Mouse (Mus musculus) macrophage (primary cell): ENCODE results near the gene Ern2. TPM values are rescaled to one million over a fixed set of nuclear protein-coding genes. Genes with fewer than 3 reads are reported as not detected.

Source experiments
- H3K27ac ChIP-seq: fragments of 350-480 bp; formaldehyde crosslinking; 2 replicates; pipeline ENCODE4 v1.9.0; 2021
- H3K36me3 ChIP-seq: fragments of 350-480 bp; formaldehyde crosslinking; 2 replicates; pipeline ENCODE4 v1.9.0; 2021; ENCODE audit errors: inconsistent target
- H3K4me3 ChIP-seq: fragments of 350-480 bp; formaldehyde crosslinking; 2 replicates; pipeline ENCODE4 v1.9.0; 2021; ENCODE audit errors: inconsistent target
- H3K79me2 ChIP-seq: fragments of 350-480 bp; formaldehyde crosslinking; 2 replicates; pipeline ENCODE4 v1.9.0; 2021; ENCODE audit errors: inconsistent target
- WGBS: methylation state at CpG from one replicate; pipeline ENCODE4 v1.1.7; 2026; ENCODE audit warnings: inconsistent platforms; ENCODE audit not compliant: missing documents; 5-methylcytosine and 5-hydroxymethylcytosine counted together
- polyA plus RNA-seq: library from polyadenylated mRNA; stranded (reverse); fragments of 250-400 nt; gene quantifications from 3 replicates; pipeline ENCODE4 v1.2.4, GENCODE M21; 2018; ENCODE audit warnings: inconsistent platforms

Ern2 gene
- polyA plus RNA-seq, 1 experiment from 2014 or later = not detected

DNA sequence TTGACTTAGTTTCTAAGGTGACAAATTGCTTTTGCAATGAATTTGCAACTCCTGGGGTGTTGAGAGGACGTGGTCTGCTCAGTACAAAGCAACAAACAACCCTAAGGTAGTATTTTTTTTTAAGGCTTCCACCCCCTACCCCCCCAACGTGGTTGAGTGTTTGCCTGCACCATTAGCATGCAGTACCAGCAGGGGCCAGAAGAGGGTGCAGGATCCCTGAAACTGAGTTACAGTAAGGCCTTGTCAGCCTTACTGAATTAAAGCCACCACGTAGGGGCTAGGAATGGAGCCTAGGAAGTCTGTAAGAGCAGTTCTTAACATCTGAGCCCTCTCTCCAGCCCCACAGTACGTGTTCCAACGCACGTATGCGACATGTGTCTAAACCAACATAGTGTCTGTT is 3.5 kb upstream of the Ern2 start:
- no peaks in the 10 kb centered on the region for H3K36me3 ChIP-seq
- H3K79me2 ChIP-seq = no peaks in the 10 kb centered on the region
- H3K27ac ChIP-seq = no peak overlapping the region
- 48% methylated on average over 7 of the region's 7 CpGs for WGBS
- no peak overlapping the region for H3K4me3 ChIP-seq

DNA sequence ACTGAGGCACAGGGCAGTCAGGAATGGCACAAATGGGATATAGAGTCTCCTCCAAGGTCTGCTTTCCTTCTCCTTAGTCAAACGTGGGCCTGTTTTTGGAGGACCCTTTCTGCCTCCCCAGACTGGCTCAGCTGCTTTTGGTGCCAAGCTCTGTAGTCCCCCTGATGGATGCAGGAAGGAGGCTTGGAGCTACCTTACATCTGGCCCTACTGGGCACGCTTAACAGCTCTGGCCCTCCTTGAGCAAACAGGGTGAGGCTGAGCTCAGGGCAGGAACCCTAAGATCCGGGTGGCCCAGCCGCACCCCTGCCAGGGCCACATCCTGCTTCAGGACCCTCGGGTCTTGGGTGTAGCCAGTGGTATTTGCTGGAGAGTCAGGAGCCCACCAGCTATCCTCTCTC is 1.4 kb downstream of the Ern2 start:
- Histone ChIP-seq H3K4me3 (no peak overlapping the region), H3K79me2 (no peaks in the 10 kb centered on the region), H3K27ac (no peak overlapping the region), H3K36me3 (no peaks in the 10 kb centered on the region)
- 83% methylated on average over 5 of the region's 5 CpGs for WGBS

DNA sequence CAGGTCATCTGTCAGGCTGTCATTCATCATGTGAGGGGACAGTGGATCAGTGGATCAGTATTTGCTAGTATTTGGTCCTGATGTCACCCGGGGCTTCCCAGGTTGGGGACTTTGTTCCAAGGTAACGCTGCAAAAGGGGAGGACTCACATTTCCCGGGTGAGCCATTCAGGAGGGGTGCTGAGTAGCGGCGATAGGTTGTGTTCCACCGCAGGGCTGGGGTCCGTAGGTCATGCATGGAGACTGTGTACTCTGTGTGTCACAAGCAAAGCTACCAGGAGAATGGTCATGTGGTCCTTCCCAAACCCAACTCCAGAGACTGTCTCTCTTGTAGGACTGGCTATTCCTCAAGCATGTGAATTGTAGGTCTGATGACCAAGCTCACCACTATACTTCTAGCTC is 5.3 kb downstream of the Ern2 start:
- no peaks in the 10 kb centered on the region for H3K36me3 ChIP-seq
- H3K4me3 ChIP-seq = no peak overlapping the region
- no peaks in the 10 kb centered on the region for H3K79me2 ChIP-seq
- WGBS = 85% methylated on average over 7 of the region's 7 CpGs
- H3K27ac ChIP-seq = no peak overlapping the region

DNA sequence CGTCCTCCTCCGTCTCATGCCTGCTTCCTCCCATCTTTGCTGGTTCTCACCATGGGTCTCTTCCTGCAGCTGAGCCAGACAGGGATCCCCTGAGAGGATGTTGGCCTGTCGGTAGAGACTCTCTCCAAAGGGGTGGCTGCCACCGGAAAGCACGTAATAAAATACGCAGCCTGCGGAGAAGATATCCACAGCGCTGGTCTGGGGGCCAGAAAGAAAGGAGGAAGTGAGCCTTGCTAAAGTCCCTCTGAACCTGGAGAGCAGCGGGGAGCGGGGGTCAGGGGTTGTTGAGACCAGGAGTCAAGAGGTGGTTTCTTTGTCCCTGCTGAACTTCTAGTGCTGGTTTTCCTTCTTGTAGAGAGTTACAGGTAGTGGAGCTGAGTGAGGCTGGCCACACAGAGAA is 14.4 kb downstream of the Ern2 start:
- Histone ChIP-seq H3K4me3 (no peak overlapping the region), H3K79me2 (no peaks in the 10 kb centered on the region), H3K36me3 (no peaks in the 10 kb centered on the region), H3K27ac (no peak overlapping the region)
- 52% methylated on average over 10 of the region's 10 CpGs for WGBS

DNA sequence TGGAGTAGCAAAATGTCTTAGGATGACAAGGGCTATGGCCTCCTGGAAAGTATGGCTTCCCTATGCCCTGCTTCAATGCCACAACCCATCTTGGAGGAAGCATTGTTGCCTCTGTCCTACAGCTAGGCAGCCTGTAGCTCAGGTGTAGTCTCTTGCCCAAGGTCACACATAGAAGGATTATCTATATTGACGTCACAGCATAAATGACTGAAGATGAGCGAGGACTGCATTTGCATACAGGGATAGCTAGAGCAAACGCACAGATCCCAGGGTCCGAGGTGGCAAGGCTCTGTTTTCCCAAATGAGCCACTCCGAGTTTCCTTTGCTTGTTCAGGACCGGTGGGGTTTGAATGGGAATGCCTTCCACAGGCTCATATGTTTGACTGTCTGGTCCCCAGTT is 15.3 kb downstream of the Ern2 start:
- H3K4me3 ChIP-seq = no peak overlapping the region
- no peaks in the 10 kb centered on the region for H3K79me2 ChIP-seq
- 93% methylated on average over 6 of the region's 6 CpGs for WGBS
- no peak overlapping the region for H3K27ac ChIP-seq
- no peaks in the 10 kb centered on the region for H3K36me3 ChIP-seq

DNA sequence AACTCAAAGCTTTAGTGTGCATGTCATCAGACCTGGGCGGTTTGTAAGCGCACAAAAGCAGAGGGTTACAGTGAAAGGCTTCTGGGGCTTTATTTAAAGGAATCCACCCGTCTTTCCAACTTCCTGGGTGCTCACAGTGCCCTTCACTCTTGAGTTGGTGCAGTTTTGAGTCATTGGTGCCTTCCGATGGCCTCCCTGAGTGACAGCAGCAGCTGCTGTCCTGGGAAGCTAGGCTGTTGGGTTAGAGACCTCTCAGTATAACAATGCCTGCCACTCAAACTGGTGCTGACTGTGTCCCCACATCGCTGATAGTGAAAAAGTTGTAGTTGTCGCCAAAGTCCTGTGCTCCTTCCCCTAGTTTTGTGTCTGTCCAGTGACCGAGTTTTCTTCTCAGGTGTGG is 18.8 kb downstream of the Ern2 start:
- 86% methylated on average over 7 of the region's 7 CpGs for WGBS

DNA sequence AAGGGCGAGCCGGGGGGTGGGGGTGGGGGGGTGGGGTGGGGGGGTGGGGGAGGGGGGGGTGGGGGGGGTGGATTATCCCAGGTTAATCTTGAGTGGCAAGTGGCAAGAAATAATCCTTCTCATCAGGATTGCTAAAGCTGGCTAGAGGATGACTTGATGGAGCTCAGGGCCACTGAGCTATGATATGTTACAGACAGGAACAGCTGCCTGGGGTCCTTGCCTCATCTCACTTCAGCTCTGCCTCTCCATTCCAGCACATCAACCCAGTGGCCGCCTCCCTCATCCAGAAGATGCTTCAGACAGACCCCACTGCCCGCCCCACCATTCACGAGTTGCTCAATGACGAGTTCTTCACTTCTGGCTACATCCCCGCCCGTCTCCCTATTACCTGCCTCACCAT is 22.2 kb downstream of the Ern2 start:
- Histone ChIP-seq H3K4me3 (no peak overlapping the region), H3K27ac (no peak overlapping the region), H3K79me2 (peaks cover 30% of the 10 kb centered on the region), H3K36me3 (no peaks in the 10 kb centered on the region)
- 99% methylated on average over 8 of the region's 8 CpGs for WGBS

More for the DNA sequence above, 18.8 kb downstream of the Ern2 start:
- Histone ChIP-seq H3K4me3 (no peak overlapping the region), H3K36me3 (no peaks in the 10 kb centered on the region), H3K79me2 (peaks cover under 1% of the 10 kb centered on the region; the same call in 1 of the 2 replicates), H3K27ac (no peak overlapping the region)

DNA sequence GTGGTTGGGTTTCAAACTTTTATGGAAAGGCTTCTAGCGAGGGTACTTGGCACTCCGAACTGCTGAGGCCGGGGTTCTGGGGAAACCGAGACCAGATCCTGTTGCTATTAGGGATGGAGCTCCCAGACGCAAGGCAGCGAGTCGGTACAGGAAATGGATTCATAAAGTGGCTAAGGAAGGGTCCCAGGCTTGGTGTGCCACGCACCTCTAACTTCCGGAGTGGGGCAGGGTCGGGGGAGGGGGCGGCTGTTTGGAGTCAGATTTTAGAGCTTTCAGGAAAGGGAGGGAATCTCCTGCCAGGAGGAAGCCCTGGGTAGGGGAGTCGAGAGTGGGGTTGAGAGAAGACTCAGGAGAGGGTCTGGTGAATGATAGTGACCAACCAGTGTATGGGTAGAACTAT is 26.0 kb downstream of the Ern2 start:
- H3K27ac ChIP-seq = peak overlapping the region; percentile 74
- peak overlapping the region; percentile 92 for H3K4me3 ChIP-seq
- WGBS = 0% methylated on average over 12 of the region's 12 CpGs
- peaks cover 30% of the 10 kb centered on the region for H3K79me2 ChIP-seq
- no peaks in the 10 kb centered on the region for H3K36me3 ChIP-seq

DNA sequence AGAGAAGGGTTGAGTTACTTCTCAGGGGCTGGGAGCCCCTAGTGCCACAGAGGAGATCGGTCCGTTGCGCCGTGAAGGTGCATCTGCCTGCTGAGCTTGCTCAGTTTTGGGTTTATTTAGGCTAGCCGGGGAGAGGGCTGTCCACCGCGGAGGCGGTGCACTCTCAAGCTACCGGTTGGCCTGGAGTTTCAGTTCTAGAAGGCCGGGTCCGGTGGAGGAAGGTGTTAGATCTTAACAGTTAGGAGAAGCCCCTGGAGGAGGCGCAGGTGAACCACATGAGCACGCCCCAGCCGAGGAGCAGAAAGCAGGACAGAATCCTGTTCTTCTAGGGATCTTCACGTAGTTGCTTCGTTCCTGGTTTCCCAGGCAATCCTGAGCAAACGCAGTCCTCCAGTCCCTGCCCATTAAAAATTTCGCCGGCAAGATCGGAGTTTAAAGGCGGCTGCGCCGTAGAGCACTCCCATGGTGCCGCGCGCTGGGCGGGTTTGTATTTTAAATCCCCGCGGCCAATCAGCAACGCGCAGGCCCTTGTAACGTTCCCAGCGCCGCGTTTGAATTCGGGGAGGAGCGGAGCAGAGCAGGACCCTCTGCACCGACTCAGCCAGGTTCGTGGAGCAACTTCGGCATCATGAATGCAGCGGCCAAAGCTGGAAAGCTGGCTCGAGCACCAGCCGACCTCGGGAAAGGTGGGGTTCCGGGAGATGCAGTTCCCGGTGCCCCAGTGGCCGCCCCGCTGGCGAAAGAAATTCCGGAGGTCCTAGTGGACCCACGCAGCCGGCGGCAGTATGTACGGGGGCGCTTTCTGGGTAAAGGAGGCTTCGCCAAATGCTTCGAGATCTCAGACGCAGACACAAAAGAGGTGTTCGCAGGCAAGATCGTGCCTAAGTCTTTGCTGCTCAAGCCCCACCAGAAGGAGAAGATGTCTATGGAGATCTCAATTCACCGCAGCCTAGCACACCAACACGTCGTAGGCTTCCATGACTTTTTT is 26.8 kb downstream of the Ern2 start, which contains the start of gene Plk1:
Gene Plk1, plus strand, starts transcription at position 525 of the 988 bp plus-strand sequence.
- Histone ChIP-seq H3K79me2 (peaks cover 30% of the 10 kb centered on the region), H3K4me3 (peak within 1 kb of the TSS; percentile 92), H3K27ac (peak within 1 kb of the TSS; percentile 74), H3K36me3 (no peaks in the 10 kb centered on the region)
- under 1% methylated on average over 63 of the region's 63 CpGs for WGBS

DNA sequence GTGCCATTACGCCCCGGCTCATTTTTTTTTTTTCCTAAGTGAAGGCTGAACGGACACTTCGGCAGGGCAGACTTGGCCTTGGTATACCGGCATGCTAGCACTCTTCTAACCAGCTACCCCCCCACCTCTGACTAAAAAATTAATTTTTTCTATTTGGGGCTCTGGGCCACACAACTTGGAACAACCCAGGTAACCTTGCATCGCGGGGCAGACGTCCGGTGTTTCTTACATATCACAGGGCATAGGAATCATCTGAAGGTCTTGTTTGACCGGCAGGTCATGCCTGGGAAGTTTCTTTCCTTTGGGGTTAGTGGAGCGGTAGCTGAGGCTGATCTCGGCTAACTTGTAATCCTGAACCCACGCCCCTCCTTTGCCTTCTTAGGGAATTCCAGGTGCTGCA is 27.5 kb downstream of the Ern2 start:
- Histone ChIP-seq H3K4me3 (peak overlapping the region; percentile 92), H3K79me2 (peaks cover 30% of the 10 kb centered on the region), H3K27ac (peak overlapping the region; percentile 74), H3K36me3 (no peaks in the 10 kb centered on the region)
- 9% methylated on average over 13 of the region's 13 CpGs for WGBS

DNA sequence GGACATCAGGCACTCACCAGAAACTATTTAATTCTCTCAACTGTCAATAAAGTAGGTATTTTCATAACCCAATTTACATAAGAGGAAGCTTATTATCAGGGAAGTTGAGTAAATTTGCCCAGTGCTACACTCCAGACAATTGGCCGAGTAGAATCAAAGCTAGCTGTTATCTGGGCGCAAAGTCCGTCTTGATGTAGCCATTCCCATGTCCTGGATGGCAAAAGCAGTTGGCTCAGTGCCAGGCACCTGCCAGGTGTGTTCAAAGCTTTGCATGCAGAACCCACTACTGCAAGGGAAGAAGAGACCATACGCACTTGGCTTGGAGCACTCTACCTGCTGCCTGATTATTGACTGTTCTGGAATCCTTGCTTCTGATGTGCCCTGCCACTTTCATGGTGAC is 33.5 kb downstream of the Ern2 start:
- Histone ChIP-seq H3K79me2 (no peaks in the 10 kb centered on the region), H3K27ac (no peak overlapping the region), H3K4me3 (no peak overlapping the region), H3K36me3 (peaks cover 21% of the 10 kb centered on the region; the same call in 1 of the 2 replicates)
- 84% methylated on average over 4 of the region's 4 CpGs for WGBS

DNA sequence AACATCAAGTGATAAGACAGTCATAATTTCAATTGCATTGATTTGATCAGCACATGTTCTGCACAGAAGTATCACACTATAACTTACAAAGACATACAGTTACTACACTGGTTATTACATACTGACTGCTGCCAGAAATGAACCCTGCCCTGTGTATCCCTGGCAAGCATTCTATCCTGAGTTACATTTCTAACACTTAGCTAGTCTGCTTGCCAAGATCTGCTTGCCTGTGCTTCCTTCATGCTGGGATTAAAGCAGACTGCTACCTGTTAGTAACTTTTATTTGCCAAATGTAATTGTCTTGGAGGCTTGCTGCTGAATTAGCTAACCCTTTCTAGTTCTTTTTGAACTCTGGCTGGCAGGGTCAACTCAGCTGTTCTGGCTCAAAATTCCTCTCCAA is 45.0 kb downstream of the Ern2 start:
- H3K4me3 ChIP-seq = no peak overlapping the region
- H3K79me2 ChIP-seq = peaks cover 3% of the 10 kb centered on the region; the same call in 1 of the 2 replicates
- H3K36me3 ChIP-seq = peaks cover 68% of the 10 kb centered on the region
- H3K27ac ChIP-seq = no peak overlapping the region

DNA sequence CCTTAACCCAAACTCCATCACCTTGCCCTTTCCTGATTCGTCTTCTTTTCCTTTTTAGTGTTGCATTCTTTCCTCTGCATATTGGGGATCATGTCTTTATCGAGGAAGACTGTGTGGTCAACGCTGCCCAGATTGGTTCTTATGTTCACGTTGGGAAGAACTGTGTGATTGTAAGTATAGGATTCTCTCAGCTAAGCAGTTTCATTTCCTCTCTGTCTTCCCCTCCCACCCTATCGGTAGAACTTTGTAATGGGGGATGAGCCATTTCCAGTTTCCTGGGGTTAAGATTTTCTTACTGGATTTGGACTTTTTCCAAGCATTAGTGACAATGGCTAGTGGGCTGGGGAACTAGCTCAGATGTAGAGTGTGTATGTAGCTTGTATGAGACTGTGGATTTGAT is 47.8 kb downstream of the Ern2 start:
- Histone ChIP-seq H3K4me3 (no peak overlapping the region), H3K27ac (peak overlapping the region; percentile 87), H3K79me2 (peaks cover 23% of the 10 kb centered on the region), H3K36me3 (peaks cover 54% of the 10 kb centered on the region)
- 21% methylated on average over 5 of the region's 5 CpGs for WGBS

DNA sequence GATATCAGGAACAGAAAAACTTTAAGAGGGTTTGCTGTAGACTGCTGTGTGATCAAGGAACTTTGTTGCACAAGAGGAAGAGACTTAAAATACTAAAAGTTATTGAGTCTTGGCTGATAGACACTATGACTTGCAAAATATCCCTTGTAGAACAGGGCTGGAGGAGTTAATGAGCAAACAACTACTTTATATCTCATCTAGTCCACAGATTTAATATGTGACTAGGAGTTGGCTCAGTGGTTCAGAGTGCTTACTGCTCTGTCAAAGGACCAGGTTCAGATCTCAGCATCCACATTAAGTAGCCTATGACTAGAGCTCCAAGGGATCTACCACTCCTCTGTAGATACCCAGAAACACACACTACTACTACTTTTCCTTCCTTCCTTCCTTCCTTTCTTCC is 48.9 kb downstream of the Ern2 start:
- peaks cover 32% of the 10 kb centered on the region for H3K79me2 ChIP-seq
- peaks cover 43% of the 10 kb centered on the region for H3K36me3 ChIP-seq
- H3K27ac ChIP-seq = peak overlapping the region; percentile 87
- no peak overlapping the region for H3K4me3 ChIP-seq

DNA sequence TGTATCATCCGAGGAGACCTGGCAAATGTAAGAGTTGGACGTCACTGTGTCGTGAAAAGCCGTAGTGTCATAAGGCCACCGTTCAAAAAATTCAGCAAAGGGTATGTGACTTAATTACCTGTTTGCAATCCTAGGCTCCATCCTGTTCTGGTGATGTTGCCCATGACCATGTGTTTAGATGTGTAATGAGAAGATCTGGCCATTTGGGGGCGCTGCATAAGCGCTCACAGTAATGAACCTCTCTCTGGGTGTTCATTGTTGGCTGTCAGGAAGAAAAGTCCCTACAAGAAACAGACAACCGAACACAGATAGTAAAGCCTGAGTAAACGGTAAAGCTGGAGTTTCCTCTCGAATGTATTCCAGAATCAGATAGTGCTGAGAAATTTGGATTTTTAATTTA is 50.9 kb downstream of the Ern2 start:
- no peak overlapping the region for H3K27ac ChIP-seq
- 85% methylated on average over 10 of the region's 10 CpGs for WGBS
- H3K4me3 ChIP-seq = no peak overlapping the region
- H3K36me3 ChIP-seq = peaks cover 25% of the 10 kb centered on the region
- peaks cover 52% of the 10 kb centered on the region for H3K79me2 ChIP-seq

DNA sequence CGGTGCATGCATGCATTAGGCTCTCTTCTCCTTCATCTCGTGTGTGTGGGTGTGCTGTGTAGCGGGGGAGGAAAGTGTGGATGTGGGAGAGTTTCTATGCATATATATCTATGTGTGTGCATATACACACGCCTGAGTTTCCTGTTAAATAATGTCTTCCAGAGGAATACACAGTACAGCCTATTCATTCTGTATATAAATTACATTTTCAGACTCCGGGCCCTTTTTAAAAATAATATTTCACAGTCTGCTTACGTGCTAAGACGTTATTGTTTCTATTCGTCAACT is 52.7 kb downstream of the Ern2 start:
- Histone ChIP-seq H3K27ac (peak overlapping the region; percentile 69), H3K79me2 (peaks cover 55% of the 10 kb centered on the region), H3K36me3 (peaks cover 13% of the 10 kb centered on the region), H3K4me3 (peak overlapping the region; percentile 79)
- 14% methylated on average over 8 of the region's 8 CpGs for WGBS
